In the genomic region with DNA sequence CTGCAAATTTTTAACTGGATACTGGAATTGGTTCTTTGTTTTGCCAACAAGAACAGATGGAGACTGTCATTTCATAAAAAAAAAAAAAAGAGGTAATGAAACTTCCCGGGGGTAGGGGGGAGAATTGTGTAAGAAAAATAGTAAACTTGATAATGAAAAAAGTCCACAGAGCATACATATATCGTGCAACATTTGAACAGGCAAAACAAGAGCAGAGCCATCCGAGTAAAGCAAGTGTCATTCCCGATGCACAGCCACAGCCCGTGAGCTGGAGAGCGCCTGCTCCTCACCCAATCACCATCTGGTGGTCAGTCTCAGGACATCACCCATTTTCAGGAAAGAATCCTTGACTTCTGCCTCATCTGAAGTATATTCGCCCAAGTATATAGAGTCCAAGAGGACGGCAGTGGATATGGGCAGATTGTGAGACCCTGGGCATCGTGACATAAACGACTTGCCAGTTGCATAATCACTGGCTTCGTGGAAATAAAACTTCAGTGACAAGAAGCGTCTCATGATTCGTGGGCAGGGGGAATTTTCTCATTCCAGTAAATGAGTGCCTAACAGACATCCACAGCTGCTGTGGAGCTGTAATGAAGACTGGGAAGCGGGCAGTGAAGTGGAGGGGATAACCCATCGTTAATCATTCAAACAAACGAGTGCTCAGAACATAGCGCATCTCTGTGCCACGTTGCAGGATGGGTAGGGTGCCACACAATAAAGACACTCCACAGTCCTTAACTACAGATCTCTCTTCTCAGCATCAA, we compare ENCODE assay signal across 14 mouse cellular contexts. TPM values are rescaled to one million over a fixed set of nuclear protein-coding genes. Genes with fewer than 3 reads are reported as not detected.
DNase-seq lines count a peak whose midpoint lies in the region; ATAC-seq and TF ChIP-seq lines count a peak whose summit lies in the region.
"Had no signal": no experiment of that assay in that cellular context is flagged by ENCODE, and none has a peak within 500 bp of the region (broad histone marks: within the 10 kb centered on the region; RNA-seq: fewer than 3 reads in every experiment).

No protein-coding gene starts in this region.

- peak overlapping the region; percentile 35 for H3K27ac ChIP-seq in gastrocnemius, adult 2 months
- H3K27ac ChIP-seq in layer of hippocampus, adult 2 months: no peak overlapping the region
- no peak overlapping the region for H3K27ac ChIP-seq in neural tube, embryonic 14.5 days (ENCODE audit: low read depth, low read length)
- H3K27ac ChIP-seq: hindbrain, embryonic 15.5 days; midbrain, embryonic 12.5 days had no signal

- WGBS in neural tube, embryonic 14.5 days: 71% methylated on average over 18 of the region's 18 CpGs

- peak; percentile 23; the same call in 1 of the 2 replicates for TF ChIP-seq CTCF in gastrocnemius, adult 2 months (IDR thresholded peaks at IDR 0.05)
- peak; percentile 23; the same call in 1 of the 2 replicates for TF ChIP-seq CTCF in layer of hippocampus, adult 2 months (conservative IDR thresholded peaks at IDR 0.05)

- ATAC-seq in granulocyte monocyte progenitor cell, adult 5-6 weeks (replicated peaks; ENCODE audit: poor library complexity, severe bottlenecking): peak; percentile 75
- peak; percentile 28; the same call in 1 of the 2 replicates for ATAC-seq in neural tube, embryonic 14.5 days (ENCODE audit: low read depth)
- no peak for ATAC-seq in monocyte, adult 5-6 weeks (replicated peaks; ENCODE audit: insufficient number of reproducible peaks, low FRiP score, low TSS enrichment, poor library complexity, severe bottlenecking)
- ATAC-seq: Patski had no signal

- no peak overlapping the region for H3K9ac ChIP-seq in neural tube, embryonic 14.5 days (replicated peaks; ENCODE audit: low read depth, low read length)
- H3K9ac ChIP-seq: hindbrain, embryonic 15.5 days; midbrain, embryonic 12.5 days had no signal

- H3K27me3 ChIP-seq in neural tube, embryonic 14.5 days (ENCODE audit: control insufficient read depth, insufficient read depth, low read length): no peaks in the 10 kb centered on the region
- H3K27me3 ChIP-seq: hindbrain, embryonic 15.5 days; midbrain, embryonic 12.5 days; Patski had no signal

- no peaks in the 10 kb centered on the region for H3K36me3 ChIP-seq in neural tube, embryonic 14.5 days (ENCODE audit: control insufficient read depth, insufficient read depth, low read length)
- H3K36me3 ChIP-seq: hindbrain, embryonic 15.5 days; midbrain, embryonic 12.5 days had no signal

- no peaks in the 10 kb centered on the region for H3K4me1 ChIP-seq in neural tube, embryonic 14.5 days (ENCODE audit: control insufficient read depth, insufficient read depth, low read length)
- H3K4me1 ChIP-seq: hindbrain, embryonic 15.5 days; midbrain, embryonic 12.5 days had no signal

- no peak for DNase-seq in gastrocnemius, adult 2 months
- no peak for DNase-seq in gastrocnemius, postnatal 25 days
- no peak for DNase-seq in layer of hippocampus, adult 2 months (ENCODE audit: low spot score in 2 of 2)
- no peak for DNase-seq in layer of hippocampus, adult 9-10 months (ENCODE audit: low spot score)
- no peak for DNase-seq in ovary, postnatal 10 days (ENCODE audit: low spot score)
- DNase-seq: gastrocnemius, postnatal 14 days had no signal

- H3K4me2 ChIP-seq in neural tube, embryonic 14.5 days (ENCODE audit: low read depth, low read length): no peak overlapping the region
- H3K4me2 ChIP-seq: hindbrain, embryonic 15.5 days; midbrain, embryonic 12.5 days had no signal

- H3K9me3 ChIP-seq in neural tube, embryonic 14.5 days (ENCODE audit: control insufficient read depth, low read length): no peaks in the 10 kb centered on the region
- H3K9me3 ChIP-seq: hindbrain, embryonic 15.5 days; midbrain, embryonic 12.5 days had no signal

- peak overlapping the region; percentile 13 for H3K4me3 ChIP-seq in gastrocnemius, adult 2 months
- H3K4me3 ChIP-seq in layer of hippocampus, adult 2 months: peak overlapping the region; percentile 36
- no peak overlapping the region for H3K4me3 ChIP-seq in neural tube, embryonic 14.5 days (ENCODE audit: low read depth, low read length)
- H3K4me3 ChIP-seq: erythroblast, embryonic 14.5 days; hindbrain, embryonic 15.5 days; midbrain, embryonic 12.5 days had no signal

- intact Hi-C loops in gastrocnemius, adult 2 months (cut with DNase I): no loop called here

RNA-seq across cellular contexts. Expression of gene Olfr267, which starts 50.5 kb away (rescaled TPM):
- under 1 TPM in 1 of 2 experiments, not detected in 1; 0.11 TPM for total RNA-seq in gastrocnemius, adult 2 months (2021)
- not detected for total RNA-seq in gastrocnemius, postnatal 25 days (2021)
- under 1 TPM in 1 of 2 experiments, not detected in 1; 0.20 TPM for total RNA-seq in layer of hippocampus, adult 2 months (2021)
- 5.2 TPM in 1 of 2 replicates, not detected in the other for total RNA-seq in granulocyte monocyte progenitor cell, adult 5-6 weeks (2014; fragmentation: Nextera tagmentation)
- 0.17 and 0.26 TPM in 2 replicates for total RNA-seq in granulocyte monocyte progenitor cell, adult 5-6 weeks (2017)
- 0.21 TPM in 1 of 2 replicates, not detected in the other for polyA plus RNA-seq in neural tube, embryonic 14.5 days (2014; fragmentation: Nextera tagmentation; extraction: Ambion mirVana)
- total RNA-seq in monocyte, adult 5-6 weeks (2017): not detected in 3 replicates
- total RNA-seq: liver, adult 2 months had no signal
- polyA plus RNA-seq: hindbrain, embryonic 15.5 days; liver, adult 2 months; Patski had no signal
